Mouse (Mus musculus) left cerebral cortex, adult 2 months (tissue): ENCODE results near the gene St5. TPM values are rescaled to one million over a fixed set of nuclear protein-coding genes. Genes with fewer than 3 reads are reported as not detected.

Source experiments
- DNase-seq, 2 experiments: peaks; one replicate each; pipeline ENCODE4 v3.0.0; 2021 to 2022; ENCODE audit warnings: low spot score in 2 of 2, mixed read lengths in 1 of 2; ENCODE audit errors: extremely low spot score in 1 of 2
- H3K27ac ChIP-seq: fragments of 200-600 bp; 2 replicates; pipeline ENCODE4 v1.8.1; 2022
- H3K4me3 ChIP-seq: fragments of 200-600 bp; 2 replicates; pipeline ENCODE4 v1.8.1; 2022
- CTCF ChIP-seq: fragments of 200-600 bp; IDR thresholded peaks from 2 replicates; pipeline ENCODE4 v1.8.1; 2022; ENCODE audit warnings: antibody characterized with exemption, mild to moderate bottlenecking, moderate library complexity
- intact Hi-C: fragments of 180-260 bp; cut with DNase I; formaldehyde crosslinking; loops from one replicate; pipeline ENCODE4 v1.15.1; 2025
- long read RNA-seq, 2 experiments: library from polyadenylated mRNA; stranded (forward); transcript quantifications; one replicate each; pipeline ENCODE4 v2.0.0; 2021; ENCODE audit warnings: borderline mapping rate in 2 of 2
- total RNA-seq, 2 experiments: library from RNA; stranded (reverse); gene quantifications; 2 replicates each; pipeline ENCODE4 v1.2.3; 2021

St5 gene
- total RNA-seq = 10 to 100 TPM; 14.8 to 18.9 TPM
- long read RNA-seq, experiment 1, full-length matches to known transcripts = 6 of 19 reads
- long read RNA-seq, experiment 1, partial matches to known transcripts = 2 of 19 reads
- long read RNA-seq, experiment 1, other reads (novel, unspliced or antisense) = 11 of 19 reads
- long read RNA-seq, experiment 2, full-length matches to known transcripts = 6 of 21 reads
- long read RNA-seq, experiment 2, partial matches to known transcripts = 5 of 21 reads
- long read RNA-seq, experiment 2, other reads (novel, unspliced or antisense) = 10 of 21 reads

GRCm38 (mm10) chr7:109703190-109704015, at the start of gene St5, which contains the start of gene Akip1:
TSS of gene St5 (minus strand) at chr7:109703605.
TSS of gene Akip1 (plus strand) at chr7:109703690.
- peak; percentile 90 to 92 for DNase-seq
- Histone ChIP-seq H3K27ac (peak within 1 kb of the TSS; percentile 72), H3K4me3 (peak within 1 kb of the TSS; percentile 65)
- intact Hi-C loops = no loop called here
- no peak for TF ChIP-seq CTCF

DNA sequence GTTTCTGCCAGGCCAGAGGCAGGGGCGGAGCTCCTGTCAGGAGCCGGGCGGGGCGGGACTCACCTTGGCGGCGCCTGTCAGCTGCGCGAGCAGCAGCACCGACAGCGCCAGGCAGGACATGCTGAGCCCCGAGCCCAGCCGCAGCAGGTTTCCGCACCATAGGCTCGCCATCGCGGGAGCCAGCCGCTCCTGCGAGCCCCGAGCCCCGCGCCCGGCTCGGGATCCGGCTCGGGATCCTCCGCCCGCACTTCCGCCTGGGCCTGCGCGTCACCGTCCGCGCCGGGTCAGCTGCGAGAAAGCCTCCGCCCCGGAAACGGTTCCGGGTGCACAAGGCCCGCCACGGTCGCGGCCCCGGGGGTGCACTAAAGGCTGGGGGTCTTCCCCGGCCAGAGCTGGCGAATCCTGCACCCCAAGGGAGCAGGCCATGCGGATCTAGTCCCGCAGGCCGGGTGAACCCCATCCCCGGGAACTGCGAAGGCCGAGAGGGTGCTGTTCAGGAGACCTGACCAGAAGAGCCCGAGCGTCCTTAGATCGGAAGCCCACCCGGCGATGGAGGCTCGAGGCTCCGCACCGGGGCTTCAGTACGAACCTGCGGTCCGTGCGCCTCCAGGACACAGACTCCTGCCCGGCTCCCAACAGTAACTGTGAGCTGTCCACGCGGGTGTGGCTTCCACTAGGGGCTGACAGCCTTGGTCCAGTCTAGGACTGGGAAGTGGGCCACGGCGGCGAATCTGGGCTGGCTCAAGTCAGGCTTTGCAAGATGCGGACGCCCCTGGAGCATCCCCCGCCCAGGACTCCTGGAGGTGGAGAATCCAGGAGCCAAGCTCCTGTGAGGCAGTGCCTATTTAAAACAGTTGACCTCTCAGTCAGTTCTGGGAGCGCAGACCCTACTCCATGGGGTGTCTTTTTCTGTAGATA, 48.9 kb upstream of the St5 start, which contains the start of gene Tmem9b:
Gene Tmem9b (minus strand): TSS at position 868 of the 918 bp plus-strand sequence.
- peak; percentile 83 to 86 for DNase-seq
- intact Hi-C loops = loop anchor here (2.0 kb wide), 2 partner anchors 29 to 141 kb away; no protein-coding TSS in a partner anchor
- Histone ChIP-seq H3K4me3 (peak within 1 kb of the TSS; percentile 97), H3K27ac (peak within 1 kb of the TSS; percentile 98)
- TF ChIP-seq CTCF = peak; percentile 17; the same call in 1 of the 2 replicates

DNA sequence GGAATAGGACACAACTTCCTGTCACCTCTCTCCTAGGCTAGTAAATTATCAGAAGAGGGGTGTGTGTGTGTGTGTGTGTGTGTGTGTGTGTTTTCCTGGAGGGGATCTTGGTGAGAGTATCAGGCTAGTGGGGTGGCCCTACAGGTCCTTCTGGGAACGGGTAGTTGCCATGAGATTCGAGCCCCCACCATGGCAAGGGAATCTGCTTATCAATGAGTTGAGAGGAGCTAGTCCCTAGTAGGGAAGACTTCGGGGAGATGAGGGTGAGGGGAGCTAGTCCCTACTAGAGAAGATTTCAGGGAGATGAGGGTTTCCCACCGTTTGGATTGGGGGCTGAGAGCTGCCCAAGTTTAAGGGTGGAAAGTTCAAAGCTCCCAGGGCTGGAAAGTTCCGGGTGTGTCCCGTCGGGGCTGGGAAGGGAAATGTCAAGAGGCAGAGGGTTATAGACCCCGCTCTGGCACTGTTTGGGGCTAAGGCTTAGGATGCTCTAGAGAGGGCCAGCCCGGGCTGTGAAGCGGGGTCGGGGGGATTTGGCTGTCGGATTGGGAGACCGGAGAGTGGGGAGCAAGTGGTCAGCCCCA, 48.1 kb upstream of the St5 start:
- DNase-seq = no peak
- intact Hi-C loops = loop anchor here (2.0 kb wide), 2 partner anchors 29 to 141 kb away; no protein-coding TSS in a partner anchor

GRCm38 (mm10) chr7:109747747-109748146, 44.3 kb upstream of the St5 start:
- intact Hi-C loops = no loop called here
- peak; percentile 31 for TF ChIP-seq CTCF
- no peak for DNase-seq
- Histone ChIP-seq H3K4me3 (no peak overlapping the region), H3K27ac (no peak overlapping the region)

More for the DNA sequence above, 48.1 kb upstream of the St5 start:
- H3K4me3 ChIP-seq = peak overlapping the region; percentile 97
- peak overlapping the region; percentile 98 for H3K27ac ChIP-seq
- TF ChIP-seq CTCF = no peak

- DNase-seq = no peak
- intact Hi-C loops = no loop called here
- H3K27ac ChIP-seq = no peak overlapping the region
- no peak for TF ChIP-seq CTCF
- H3K4me3 ChIP-seq = no peak overlapping the region
Measured at GRCm38 (mm10) chr7:109741703-109742102, 38.3 kb upstream of the St5 start.

- intact Hi-C loops = no loop called here
- DNase-seq = no peak
- no peak overlapping the region for H3K27ac ChIP-seq
- TF ChIP-seq CTCF = no peak
- H3K4me3 ChIP-seq = no peak overlapping the region
Measured at GRCm38 (mm10) chr7:109741060-109741459, 37.7 kb upstream of the St5 start.

GRCm38 (mm10) chr7:109739822-109740370, 36.5 kb upstream of the St5 start:
- no peak for DNase-seq
- Histone ChIP-seq H3K4me3 (no peak overlapping the region), H3K27ac (no peak overlapping the region)
- no peak for TF ChIP-seq CTCF
- intact Hi-C loops = no loop called here

- no peak for DNase-seq
- intact Hi-C loops = no loop called here
- no peak overlapping the region for H3K4me3 ChIP-seq
- TF ChIP-seq CTCF = no peak
- no peak overlapping the region for H3K27ac ChIP-seq
Measured at GRCm38 (mm10) chr7:109734806-109735205, 31.4 kb upstream of the St5 start.

DNA sequence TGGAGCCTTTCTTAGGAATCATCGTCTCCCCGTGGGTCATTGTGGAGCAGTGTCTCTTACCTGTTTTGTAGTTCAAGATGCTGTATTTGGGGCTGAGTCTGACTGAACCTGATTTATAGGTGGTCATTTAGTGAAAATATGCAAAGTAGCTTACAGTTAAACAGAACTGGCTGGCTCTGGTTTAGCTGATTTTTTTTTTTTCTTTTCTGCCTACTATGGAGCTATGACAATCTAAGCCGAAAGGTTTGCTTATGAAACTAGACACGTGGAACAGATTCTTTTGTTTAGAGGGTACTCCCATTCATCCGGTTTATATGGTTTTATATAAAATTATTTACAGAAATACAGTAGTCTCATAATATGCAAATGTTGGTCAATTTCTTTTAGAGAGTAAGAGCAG, 28.2 kb upstream of the St5 start, which contains the start of gene Ascl3:
Gene Ascl3 (minus strand): TSS at position 101 of the 400 bp plus-strand sequence.
- Histone ChIP-seq H3K27ac (no peak within 1 kb of the TSS), H3K4me3 (no peak within 1 kb of the TSS)
- no peak for TF ChIP-seq CTCF
- intact Hi-C loops = no loop called here
- no peak for DNase-seq

- Histone ChIP-seq H3K4me3 (no peak within 1 kb of the TSS), H3K27ac (no peak within 1 kb of the TSS)
- intact Hi-C loops = no loop called here
- DNase-seq = no peak
- TF ChIP-seq CTCF = no peak
Measured at GRCm38 (mm10) chr7:109723697-109724096, 20.3 kb upstream of the St5 start, which contains the start of gene BC051019. TSS of gene BC051019 (minus strand) at chr7:109723850.
